In the genomic region with DNA sequence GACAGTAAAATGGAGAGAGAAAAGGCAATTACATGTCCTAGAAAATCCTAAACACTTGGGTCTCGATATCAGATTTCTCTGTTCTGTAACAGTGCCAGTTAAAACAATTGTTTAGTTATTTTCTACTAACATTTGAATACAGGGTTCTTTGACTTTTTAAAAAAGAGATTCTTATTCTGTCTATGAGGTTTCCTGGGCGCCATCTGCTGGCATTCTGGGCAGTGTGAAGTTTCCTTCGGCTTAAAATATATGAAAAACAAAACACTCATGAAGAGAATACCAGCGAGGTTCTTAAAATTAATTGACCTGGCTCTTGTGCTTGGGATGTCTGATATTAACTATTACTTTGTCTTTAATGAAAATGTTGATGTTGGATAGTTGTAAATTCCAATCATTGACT, we compare ENCODE assay signal across 10 mouse cellular contexts. TPM values are rescaled to one million over a fixed set of nuclear protein-coding genes. Genes with fewer than 3 reads are reported as not detected.
DNase-seq lines count a peak whose midpoint lies in the region; ATAC-seq and TF ChIP-seq lines count a peak whose summit lies in the region.
"Had no signal": no experiment of that assay in that cellular context is flagged by ENCODE, and none has a peak within 500 bp of the region (broad histone marks: within the 10 kb centered on the region; RNA-seq: fewer than 3 reads in every experiment).

No protein-coding gene starts in this region.

- TF ChIP-seq CTCF in lung, postnatal 0 days (IDR thresholded peaks at IDR 0.05), result peak; percentile 61

- H3K4me1 ChIP-seq in lung, postnatal 0 days (ENCODE audit: insufficient read depth, low read depth, low read length), result peaks cover 4% of the 10 kb centered on the region; the same call in 1 of the 2 replicates
- H3K4me1 ChIP-seq in forebrain, embryonic 16.5 days (replicated peaks; ENCODE audit: control insufficient read depth, insufficient read depth, low read length), result peaks cover 7% of the 10 kb centered on the region

- no peak for TF ChIP-seq EP300 in lung, postnatal 0 days (IDR thresholded peaks at IDR 0.05)

- H3K4me2 ChIP-seq in lung, postnatal 0 days (replicated peaks; ENCODE audit: low read depth, low read length), result no peak overlapping the region
- no peak overlapping the region for H3K4me2 ChIP-seq in forebrain, embryonic 16.5 days (ENCODE audit: low read length)
- H3K4me2 ChIP-seq: liver, embryonic 13.5 days had no signal

- H3K9ac ChIP-seq in lung, postnatal 0 days (replicated peaks; ENCODE audit: low read depth), result no peak overlapping the region
- H3K9ac ChIP-seq in forebrain, embryonic 16.5 days (replicated peaks; ENCODE audit: low read depth, low read length), result no peak overlapping the region
- H3K9ac ChIP-seq: liver, embryonic 13.5 days had no signal

- H3K36me3 ChIP-seq in lung, postnatal 0 days (ENCODE audit: insufficient read depth, low read length), result peaks cover 5% of the 10 kb centered on the region; the same call in 1 of the 2 replicates
- H3K36me3 ChIP-seq in forebrain, embryonic 16.5 days (ENCODE audit: control insufficient read depth, insufficient read depth), result peaks cover 10% of the 10 kb centered on the region

- no peaks in the 10 kb centered on the region for H3K27me3 ChIP-seq in lung, postnatal 0 days (replicated peaks; ENCODE audit: insufficient read depth, low read length)
- H3K27me3 ChIP-seq in forebrain, embryonic 16.5 days (replicated peaks; ENCODE audit: control insufficient read depth, insufficient read depth, low read length), result no peaks in the 10 kb centered on the region
- H3K27me3 ChIP-seq: liver, embryonic 13.5 days had no signal

- H3K4me3 ChIP-seq in lung, postnatal 0 days (ENCODE audit: low read depth, low read length), result no peak overlapping the region
- no peak overlapping the region for H3K4me3 ChIP-seq in forebrain, embryonic 16.5 days (replicated peaks; ENCODE audit: low read length)
- H3K4me3 ChIP-seq: liver, embryonic 13.5 days had no signal

- no peak for ATAC-seq in lung, postnatal 0 days
- ATAC-seq in forebrain, embryonic 16.5 days, result no peak

- no peak overlapping the region for H3K27ac ChIP-seq in lung, postnatal 0 days (ENCODE audit: low read length)
- no peak overlapping the region for H3K27ac ChIP-seq in forebrain, embryonic 16.5 days (ENCODE audit: low read length)
- H3K27ac ChIP-seq: liver, embryonic 13.5 days had no signal

- peak; percentile 23 for DNase-seq in gastrocnemius, postnatal 10 days
- DNase-seq in gastrocnemius, postnatal 36 days, result no peak
- DNase-seq in lung, postnatal 0 days (ENCODE audit: low spot score), result peak; percentile 18
- no peak for DNase-seq in lung, adult 18-20 months
- peak; percentile 18 for DNase-seq in brain, embryonic 18.5 days (ENCODE audit: low read depth, low spot score)
- DNase-seq in lung, postnatal 14 days, result peak; percentile 34
- DNase-seq in urinary bladder, postnatal 4 days (ENCODE audit: low spot score in 2 of 2), result no peak
- DNase-seq: liver, embryonic 13.5 days had no signal

- 52% methylated on average over 4 of the region's 4 CpGs for WGBS in lung, postnatal 0 days
- 48% methylated on average over 4 of the region's 4 CpGs for WGBS in forebrain, embryonic 16.5 days

- H3K9me3 ChIP-seq in lung, postnatal 0 days (ENCODE audit: low read length), result no peaks in the 10 kb centered on the region
- no peaks in the 10 kb centered on the region for H3K9me3 ChIP-seq in forebrain, embryonic 16.5 days (ENCODE audit: control insufficient read depth, low read length)
- H3K9me3 ChIP-seq: liver, embryonic 13.5 days had no signal

- intact Hi-C loops in gastrocnemius, postnatal 36 days (cut with DNase I), result loop anchor here (10.0 kb wide), 2 partner anchors 152 to 402 kb away; no protein-coding TSS in a partner anchor

RNA-seq across cellular contexts. Expression of gene AL731706.2, which starts 1.4 kb away (rescaled TPM):
- 10 to 100 TPM; 11.2 to 19.3 TPM for total RNA-seq in gastrocnemius, postnatal 10 days (2021)
- total RNA-seq in gastrocnemius, postnatal 36 days (2021), result 10 to 100 TPM; 14.5 to 32.8 TPM
- 21.4 and 24.6 TPM in 2 replicates for polyA plus RNA-seq in lung, postnatal 0 days (2015; fragmentation: Nextera tagmentation; extraction: Ambion mirVana)
- 21.2 and 24.6 TPM in 2 replicates for polyA plus RNA-seq in forebrain, embryonic 16.5 days (2015; fragmentation: Nextera tagmentation; extraction: Ambion mirVana)
- polyA plus RNA-seq: gonadal fat pad, adult 2 months had no signal

RNA-seq across cellular contexts. Expression of gene Slx4ip, which starts 4.2 kb away (rescaled TPM):
- total RNA-seq in gastrocnemius, postnatal 10 days (2021), result 1 to 10 TPM; 2.5 to 2.6 TPM
- total RNA-seq in gastrocnemius, postnatal 36 days (2021), result 1 to 10 TPM; 2.2 to 5.0 TPM
- polyA plus RNA-seq in lung, postnatal 0 days (2015; fragmentation: Nextera tagmentation; extraction: Ambion mirVana), result 3.1 and 3.2 TPM in 2 replicates
- 12.4 and 12.6 TPM in 2 replicates for polyA plus RNA-seq in forebrain, embryonic 16.5 days (2015; fragmentation: Nextera tagmentation; extraction: Ambion mirVana)

RNA-seq across cellular contexts. Expression of gene AL731706.1, which starts 4.3 kb away (rescaled TPM):
- 10 to 100 TPM; 11.4 to 16.9 TPM for total RNA-seq in gastrocnemius, postnatal 10 days (2021)
- 10 to 100 TPM; 17.4 to 22.4 TPM for total RNA-seq in gastrocnemius, postnatal 36 days (2021)
- polyA plus RNA-seq in lung, postnatal 0 days (2015; fragmentation: Nextera tagmentation; extraction: Ambion mirVana), result 24.3 and 24.8 TPM in 2 replicates
- 22.3 and 23.3 TPM in 2 replicates for polyA plus RNA-seq in forebrain, embryonic 16.5 days (2015; fragmentation: Nextera tagmentation; extraction: Ambion mirVana)

RNA-seq across cellular contexts. Expression of gene Mkks, which starts 4.3 kb away (rescaled TPM):
- 10 to 100 TPM; 18.6 to 23.8 TPM for total RNA-seq in gastrocnemius, postnatal 10 days (2021)
- 10 to 100 TPM; 28.0 to 30.1 TPM for total RNA-seq in gastrocnemius, postnatal 36 days (2021)
- 6.7 and 7.6 TPM in 2 replicates for polyA plus RNA-seq in lung, postnatal 0 days (2015; fragmentation: Nextera tagmentation; extraction: Ambion mirVana)
- polyA plus RNA-seq in forebrain, embryonic 16.5 days (2015; fragmentation: Nextera tagmentation; extraction: Ambion mirVana), result 13.3 and 16.9 TPM in 2 replicates

Comparison
In these comparisons a context has a peak if more than half of its experiments do, and no peak if none do; other contexts are left out.
1. DNase-seq: peak in gastrocnemius, postnatal 10 days (single experiment), lung, postnatal 0 days (single experiment), brain, embryonic 18.5 days (single experiment) and lung, postnatal 14 days (single experiment); none in gastrocnemius, postnatal 36 days (0 of 2), lung, adult 18-20 months (0 of 2) and urinary bladder, postnatal 4 days (0 of 2).